Comparison of ENCODE assay signal across 26 mouse cellular contexts in genomic region chr7:40699633-40700032, GRCm38 (mm10).
"Had no signal": no experiment of that assay in that cellular context is flagged by ENCODE, and none has a peak within 500 bp of the region (broad histone marks: within the 10 kb centered on the region; RNA-seq: fewer than 3 reads in every experiment).

No protein-coding gene starts in this region.

- H3K36me3 ChIP-seq: heart, embryonic 13.5 days; heart, embryonic 15.5 days; hindbrain, embryonic 13.5 days; hindbrain, embryonic 15.5 days; limb, embryonic 10.5 days; limb, embryonic 12.5 days; liver, embryonic 13.5 days; liver, embryonic 15.5 days had no signal

- DNase-seq: gastrocnemius, postnatal 14 days; gastrocnemius, postnatal 36 days; heart, adult 2 months; heart, postnatal 14 days; heart, postnatal 36 days; kidney, adult 18-20 months; kidney, adult 8-10 months; kidney, postnatal 10 days; kidney, postnatal 25 days; kidney, postnatal 4 days; liver; liver, embryonic 13.5 days; liver, postnatal 0 days had no signal

- H3K4me3 ChIP-seq: heart, adult 2 months; heart, embryonic 13.5 days; heart, embryonic 15.5 days; hindbrain, embryonic 13.5 days; hindbrain, embryonic 15.5 days; layer of hippocampus, adult 2 months; left cerebral cortex, adult 2 months; limb, embryonic 10.5 days; limb, embryonic 12.5 days; liver, embryonic 13.5 days; liver, embryonic 15.5 days had no signal

- H3K9ac ChIP-seq: heart, embryonic 13.5 days; heart, embryonic 15.5 days; hindbrain, embryonic 13.5 days; hindbrain, embryonic 15.5 days; limb, embryonic 12.5 days; liver, embryonic 13.5 days; liver, embryonic 15.5 days; liver, postnatal 0 days had no signal

- H3K4me2 ChIP-seq: heart, embryonic 11.5 days; heart, embryonic 13.5 days; heart, embryonic 15.5 days; hindbrain, embryonic 13.5 days; hindbrain, embryonic 15.5 days; limb, embryonic 12.5 days; liver, embryonic 11.5 days; liver, embryonic 13.5 days; liver, embryonic 15.5 days had no signal

- H3K27ac ChIP-seq: heart, adult 2 months; heart, embryonic 13.5 days; heart, embryonic 15.5 days; hindbrain, embryonic 13.5 days; hindbrain, embryonic 15.5 days; hindbrain, postnatal 0 days; layer of hippocampus, adult 2 months; left cerebral cortex, adult 2 months; limb, embryonic 10.5 days; limb, embryonic 12.5 days; liver, embryonic 13.5 days; liver, embryonic 15.5 days had no signal

- H3K4me1 ChIP-seq: heart, embryonic 13.5 days; heart, embryonic 15.5 days; hindbrain, embryonic 15.5 days; limb, embryonic 10.5 days; limb, embryonic 12.5 days; liver, embryonic 13.5 days; liver, embryonic 15.5 days had no signal

- H3K27me3 ChIP-seq: heart, embryonic 13.5 days; heart, embryonic 15.5 days; hindbrain, embryonic 13.5 days; hindbrain, embryonic 15.5 days; limb, embryonic 12.5 days; liver, embryonic 13.5 days; liver, embryonic 15.5 days had no signal

- H3K9me3 ChIP-seq: heart, embryonic 13.5 days; heart, embryonic 15.5 days; hindbrain, embryonic 13.5 days; hindbrain, embryonic 15.5 days; limb, embryonic 10.5 days; limb, embryonic 12.5 days; liver, embryonic 13.5 days; liver, embryonic 15.5 days had no signal

- ATAC-seq: hindbrain, postnatal 0 days; intestine, postnatal 0 days; liver, postnatal 0 days had no signal
